Mouse (Mus musculus): ENCODE data around the gene Olfr628.
"Not testable (repeated sequence)": the region's sequence is repeated elsewhere in the genome, so short reads cannot be mapped to it uniquely, and the experiment has no call there.

The Olfr628 gene

DNA sequence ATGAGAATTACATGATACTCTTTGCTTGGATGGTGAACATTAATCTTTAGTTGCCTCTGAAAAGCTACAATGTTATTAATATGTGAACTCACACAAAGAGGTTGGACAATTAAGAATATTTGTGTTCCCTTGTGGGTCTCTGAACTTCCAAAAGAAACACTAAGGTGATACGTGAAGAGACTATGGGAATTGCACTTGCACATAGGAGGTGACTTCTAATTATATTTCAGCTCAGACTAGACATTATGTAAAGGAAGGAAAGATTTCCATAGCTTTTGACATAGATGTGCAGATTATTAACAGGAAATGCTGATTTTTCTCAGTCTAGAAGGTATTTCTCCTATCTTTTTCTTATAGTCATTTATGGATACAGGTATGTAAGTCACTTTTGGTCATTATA, at the start of gene Olfr628:
Olfr628 (plus strand) TSS at position 301 of the 400 bp plus-strand sequence.
- DNase-seq (ENCODE audit: low spot score) = no peak

DNA sequence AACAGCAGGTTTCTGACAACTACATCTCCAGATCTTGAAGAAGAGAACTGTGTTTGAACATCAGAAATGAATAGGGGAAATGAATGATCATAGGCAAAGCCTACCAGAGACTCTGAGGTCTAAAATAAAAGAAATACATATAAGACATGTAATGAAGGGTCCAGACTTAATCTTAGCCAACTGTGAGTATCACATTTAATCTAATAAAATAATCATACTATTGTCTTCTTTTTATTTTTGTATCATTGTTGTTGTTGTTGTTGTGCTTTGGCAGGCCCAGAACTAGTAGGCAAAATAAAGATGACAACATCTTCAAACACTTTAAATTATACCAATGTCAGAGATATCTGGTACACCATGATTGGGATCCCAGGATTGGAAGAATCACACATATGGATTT, 47.8 kb upstream of the Olfr628 start, which contains the start of gene Olfr625-ps1:
Olfr625-ps1 (plus strand) TSS at position 301 of the 400 bp plus-strand sequence.
- DNase-seq (ENCODE audit: low spot score) = no peak

DNA sequence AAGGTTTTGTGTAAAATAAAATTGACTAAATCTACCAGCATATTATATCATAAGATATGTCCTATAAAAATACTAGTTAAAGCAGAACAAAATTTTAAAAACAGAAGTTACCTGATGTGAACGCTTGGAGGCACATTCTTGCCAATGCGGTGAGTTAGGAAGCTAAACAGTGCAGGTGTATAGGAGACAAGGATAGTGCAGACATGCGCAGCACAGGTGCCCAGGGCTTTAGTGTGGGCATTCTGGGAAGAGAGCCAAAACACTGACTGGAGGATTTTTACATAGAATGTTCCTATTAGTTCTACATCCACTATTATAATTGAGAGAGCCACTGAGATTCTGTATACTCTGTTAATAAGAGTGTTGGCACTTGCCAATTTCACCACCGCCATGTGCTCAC, 30.7 kb upstream of the Olfr628 start:
- DNase-seq (ENCODE audit: low spot score) = no peak

DNA sequence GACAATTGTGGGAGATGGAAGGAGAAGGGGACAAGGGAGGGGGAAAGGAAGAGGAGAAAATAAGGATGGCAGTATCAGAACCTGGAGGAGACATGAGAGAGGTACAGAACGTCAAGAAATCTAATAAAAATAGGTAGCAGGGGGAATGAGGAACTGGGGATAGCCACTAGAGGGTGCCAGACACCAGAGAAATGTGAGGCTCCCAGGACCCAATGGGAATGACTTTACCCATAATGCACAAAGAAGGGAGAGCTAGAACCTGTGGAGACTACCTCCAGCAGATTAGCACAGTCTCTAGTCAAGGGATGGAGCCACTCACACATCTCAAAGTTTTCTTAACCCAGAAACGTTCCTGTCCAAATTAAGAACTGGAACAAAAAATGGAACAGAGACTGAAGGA, 18.1 kb upstream of the Olfr628 start:
- no peak for DNase-seq (ENCODE audit: low spot score)

DNA sequence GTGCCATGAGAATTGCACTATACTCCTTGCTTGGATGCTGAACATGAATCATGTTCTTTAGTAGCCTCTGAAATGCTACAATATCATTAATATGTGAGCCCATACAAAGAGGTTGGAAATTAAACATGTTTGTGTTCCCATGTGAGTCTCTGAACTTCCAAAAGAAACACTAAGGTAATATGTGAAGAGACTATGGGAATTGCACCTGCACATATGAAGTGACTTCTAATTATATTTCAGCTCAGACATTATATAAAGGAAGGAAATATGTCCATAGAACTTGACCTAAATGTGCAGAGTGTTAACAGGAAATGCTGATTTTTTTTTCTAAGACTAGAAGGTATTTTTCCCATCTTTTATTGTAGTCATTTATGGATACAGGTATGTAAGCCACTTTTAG, 15.8 kb upstream of the Olfr628 start, which contains the start of gene Olfr243:
Olfr243 (plus strand) TSS at position 301 of the 400 bp plus-strand sequence.
- no peak for DNase-seq (ENCODE audit: low spot score)

DNA sequence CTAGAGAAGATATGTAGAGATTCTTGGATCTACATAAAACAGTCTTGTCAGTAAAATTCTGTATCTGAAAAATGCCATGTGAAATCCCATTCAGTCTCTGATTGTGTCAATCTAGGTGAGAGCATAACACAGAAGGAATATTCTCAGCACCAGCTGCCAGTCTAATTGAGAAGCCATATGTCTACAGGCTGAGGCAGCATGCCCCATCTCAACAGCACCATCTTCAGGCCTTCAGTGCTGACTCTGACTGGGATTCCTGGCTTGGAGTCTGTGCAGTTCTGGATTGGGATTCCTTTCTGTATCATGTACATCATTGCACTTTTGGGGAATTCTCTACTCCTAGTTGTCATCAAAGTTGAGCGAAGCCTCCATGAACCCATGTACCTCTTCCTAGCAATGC, 13.8 kb upstream of the Olfr628 start:
- DNase-seq (ENCODE audit: low spot score) = not testable (repeated sequence)

DNA sequence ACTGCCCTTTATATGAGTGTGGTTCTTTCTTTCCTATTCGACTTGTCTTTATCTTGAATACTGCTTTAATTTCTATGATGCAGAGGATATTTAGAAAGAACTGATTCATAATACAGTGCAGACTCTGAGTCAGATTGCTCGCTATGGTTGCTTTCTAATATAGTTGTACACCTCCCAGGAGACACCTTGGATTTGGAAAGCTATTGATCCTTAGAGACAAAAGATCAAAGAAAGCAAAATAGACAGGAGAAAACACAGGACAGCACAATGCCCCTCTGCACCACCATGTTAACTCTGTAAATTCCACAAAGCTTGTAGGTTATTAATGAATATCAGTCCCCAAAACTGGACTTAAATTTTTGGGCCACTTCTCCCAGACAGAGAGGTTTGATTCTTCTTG, 14.7 kb downstream of the Olfr628 start, which contains the start of gene Olfr629:
Olfr629 (minus strand) TSS at position 101 of the 400 bp plus-strand sequence.
- no peak for DNase-seq (ENCODE audit: low spot score)

DNA sequence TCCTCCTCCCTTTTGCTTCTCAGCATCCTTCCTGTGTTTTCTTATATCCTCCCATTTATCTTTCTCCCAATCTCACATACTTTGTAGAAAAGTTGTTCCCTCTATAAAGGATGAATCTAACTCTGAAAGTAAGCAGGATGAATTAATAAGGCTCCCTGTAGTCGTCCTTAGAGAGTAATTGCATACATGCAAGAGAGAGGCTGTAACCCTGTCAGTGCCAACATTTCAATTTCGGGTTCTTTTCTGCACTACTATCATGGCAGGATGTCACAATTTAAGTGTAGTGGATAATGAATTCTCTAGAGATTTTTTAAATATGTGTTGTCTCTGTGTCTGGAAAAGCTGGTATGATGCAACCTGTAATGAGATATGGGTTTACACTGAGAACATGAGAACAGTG, 27.1 kb downstream of the Olfr628 start, which contains the start of gene Olfr630:
Olfr630 (minus strand) TSS at position 101 of the 400 bp plus-strand sequence.
- DNase-seq (ENCODE audit: low spot score) = no peak

DNA sequence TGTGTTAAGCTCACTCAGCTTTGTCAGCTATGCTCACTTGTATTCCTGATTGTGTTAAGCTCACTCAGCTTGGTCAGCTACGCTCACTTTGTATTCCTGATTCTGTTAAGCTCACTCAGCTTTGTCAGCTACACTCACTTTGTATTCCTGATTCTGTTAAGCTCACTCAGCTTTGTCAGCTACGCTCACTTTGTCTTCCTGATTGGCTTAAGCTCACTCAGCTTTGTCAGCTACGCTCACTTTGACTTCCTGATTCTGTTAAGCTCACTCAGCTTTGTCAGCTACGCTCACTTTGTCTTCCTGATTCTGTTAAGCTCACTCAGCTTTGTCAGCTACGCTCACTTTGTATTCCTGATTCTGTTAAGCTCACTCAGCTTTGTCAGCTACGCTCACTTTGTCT, 32.0 kb downstream of the Olfr628 start:
- not testable (repeated sequence) for DNase-seq (ENCODE audit: low spot score)

DNA sequence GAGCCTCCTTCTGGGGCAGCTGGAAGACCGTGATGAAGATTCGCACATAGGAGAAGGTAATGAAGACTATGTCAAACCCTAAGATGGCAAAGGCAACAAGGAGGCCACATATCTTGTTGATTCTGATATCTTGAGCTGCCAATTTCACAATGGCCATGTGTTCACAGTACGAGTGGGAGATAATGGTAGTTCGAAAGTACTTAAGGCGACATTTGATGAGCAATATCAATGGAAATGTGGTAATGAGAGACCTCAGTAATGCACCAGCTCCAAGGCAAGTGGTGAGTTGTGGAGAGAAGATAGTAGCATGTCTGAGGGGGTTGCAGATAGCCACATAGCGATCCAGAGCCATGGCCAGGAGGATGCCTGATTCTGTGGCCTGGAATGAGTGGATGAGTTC, 37.5 kb downstream of the Olfr628 start:
- DNase-seq (ENCODE audit: low spot score) = not testable (repeated sequence)

DNA sequence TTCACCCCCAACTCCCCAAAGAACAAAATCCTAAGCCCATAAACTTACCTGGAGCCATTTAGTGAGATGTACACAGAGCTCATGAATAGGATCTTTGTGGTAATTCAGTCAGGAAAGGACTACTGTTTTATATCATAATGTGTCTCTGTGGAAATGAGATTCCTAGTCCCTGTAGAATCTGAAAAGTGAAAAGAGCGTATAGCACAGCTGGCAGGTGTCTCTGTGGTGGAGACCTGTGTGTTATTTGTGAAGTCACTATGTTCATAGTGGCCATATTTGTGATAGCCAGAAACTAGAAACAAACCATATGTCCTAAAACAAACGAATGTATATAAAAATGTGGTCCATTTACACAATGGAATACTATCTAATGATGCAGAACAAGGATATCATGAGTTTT, 41.3 kb downstream of the Olfr628 start, which contains the start of gene Olfr69:
Olfr69 (minus strand) TSS at position 101 of the 400 bp plus-strand sequence.
- DNase-seq (ENCODE audit: low spot score) = no peak

DNA sequence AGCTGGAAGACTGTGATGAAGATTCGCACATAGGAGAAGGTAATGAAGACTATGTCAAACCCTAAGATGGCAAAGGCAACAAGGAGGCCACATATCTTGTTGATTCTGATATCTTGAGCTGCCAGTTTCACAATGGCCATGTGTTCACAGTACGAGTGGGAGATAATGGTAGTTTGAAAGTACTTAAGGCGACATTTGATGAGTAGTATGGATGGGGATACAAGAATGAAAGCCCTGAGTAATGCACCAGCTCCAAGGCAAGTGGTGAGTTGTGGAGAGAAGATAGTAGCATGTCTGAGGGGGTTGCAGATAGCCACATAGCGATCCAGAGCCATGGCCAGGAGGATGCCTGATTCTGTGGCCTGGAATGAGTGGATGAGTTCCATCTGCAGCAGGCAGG, 47.5 kb downstream of the Olfr628 start:
- not testable (repeated sequence) for DNase-seq (ENCODE audit: low spot score)

DNA sequence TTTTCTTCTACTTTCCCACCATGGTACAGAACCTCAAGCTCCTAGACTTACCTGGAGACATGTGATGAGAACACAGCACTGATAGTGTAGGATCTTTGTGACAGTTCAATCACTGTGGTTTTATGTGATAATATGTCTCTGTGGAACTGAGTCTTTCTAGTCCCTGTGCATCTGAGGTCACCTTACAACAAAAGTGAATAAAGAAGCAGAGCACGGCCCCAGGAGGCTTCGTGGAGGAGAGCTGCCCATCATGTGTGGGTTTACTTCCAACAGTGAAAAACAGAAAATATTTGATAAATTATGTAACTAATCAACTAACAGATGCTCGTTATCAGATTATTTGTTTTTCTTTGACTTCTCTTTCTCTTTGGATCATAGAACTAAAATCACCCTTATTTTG, 49.4 kb downstream of the Olfr628 start, which contains the start of gene Olfr68:
Olfr68 (minus strand) TSS at position 101 of the 400 bp plus-strand sequence.
- no peak for DNase-seq (ENCODE audit: low spot score)

Data from ovary, postnatal 10 days (tissue).